Mouse (Mus musculus) C2C12 (cell line): Measurements from ENCODE around the gene Bpnt1.

Experiments used
- CEBPB ChIP-seq: IDR thresholded peaks from one replicate; pipeline ENCODE4 v1.6.1; 2011; ENCODE audit warnings: low read depth, mild to moderate bottlenecking, control low read depth, moderate library complexity
- CTCF ChIP-seq: IDR thresholded peaks from one replicate; pipeline ENCODE4 v1.5.1; 2011; ENCODE audit not compliant: control insufficient read depth, insufficient read depth, insufficient read length
- MYOD1 ChIP-seq: IDR thresholded peaks from one replicate; pipeline ENCODE4 v1.6.1; 2011; ENCODE audit warnings: low read depth; ENCODE audit not compliant: control insufficient read depth, insufficient read length
- USF1 ChIP-seq: IDR thresholded peaks from one replicate; pipeline ENCODE4 v1.6.1; 2011; ENCODE audit warnings: low read depth, mild to moderate bottlenecking, control low read depth, moderate library complexity

DNA sequence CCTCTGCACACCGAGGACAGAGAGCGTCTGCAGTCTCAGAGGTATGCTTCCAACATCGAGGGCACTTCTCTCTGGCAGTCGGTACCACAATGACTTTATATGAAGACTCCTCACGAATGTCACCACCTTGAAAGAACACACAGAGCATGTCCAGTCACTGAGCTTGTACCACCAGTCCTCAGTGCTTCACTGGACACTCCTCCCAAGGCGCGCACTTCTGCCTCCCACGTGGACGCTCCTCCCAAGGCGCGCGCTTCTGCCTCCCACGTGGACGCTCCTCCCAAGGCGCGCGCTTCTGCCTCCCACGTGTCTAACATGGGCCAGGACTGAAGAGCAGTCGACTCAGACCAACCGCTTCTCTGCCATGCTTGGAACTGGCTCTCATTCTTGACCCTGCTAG lies 44.9 kb upstream of the Bpnt1 start:
- no peak for TF ChIP-seq USF1
- no peak for TF ChIP-seq CTCF
- no peak for TF ChIP-seq CEBPB
- no peak for TF ChIP-seq MYOD1
